Mouse (Mus musculus): ENCODE data around the gene Medag. TPM values are rescaled to one million over a fixed set of nuclear protein-coding genes. Genes with fewer than 3 reads are reported as not detected.

The Medag gene
- total RNA-seq, 2 experiments from 2014 or later = 2.1 to 2.6 TPM

- no peak for DNase-seq (ENCODE audit: extremely low spot score in 1 of 2, low spot score in 1 of 2)
Observed at GRCm38 (mm10) chr5:149427277-149428060, 15.9 kb downstream of the Medag start.

DNA sequence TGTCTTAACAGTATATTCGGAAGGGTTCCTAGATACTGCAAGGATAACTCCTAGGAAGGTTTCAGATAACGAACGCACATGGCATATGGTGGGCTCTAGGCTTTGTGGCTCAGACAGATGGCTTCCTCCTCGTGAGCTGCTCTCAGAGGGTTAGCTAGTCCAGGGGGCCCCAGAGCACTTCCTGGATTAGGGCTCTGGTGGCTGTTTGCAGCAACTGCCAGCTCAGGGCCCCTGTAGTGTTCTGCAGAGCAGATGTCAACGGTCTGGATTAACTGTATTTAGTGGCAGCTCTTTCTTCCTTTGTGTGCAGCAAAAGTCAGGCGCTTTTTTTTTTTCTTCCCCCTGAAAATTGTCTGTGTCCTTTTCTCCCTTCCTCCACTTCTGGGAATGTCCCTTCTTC, 16.8 kb downstream of the Medag start:
- DNase-seq (ENCODE audit: extremely low spot score in 1 of 2, low spot score in 1 of 2) = no peak

- peak in 1 of 2 experiments; percentile 40 for DNase-seq (ENCODE audit: extremely low spot score in 1 of 2, low spot score in 1 of 2)
Observed at GRCm38 (mm10) chr5:149428810-149429255, 17.3 kb downstream of the Medag start.

- DNase-seq (ENCODE audit: extremely low spot score in 1 of 2, low spot score in 1 of 2) = no peak
Observed at GRCm38 (mm10) chr5:149429541-149429940, 18.0 kb downstream of the Medag start.

- DNase-seq (ENCODE audit: extremely low spot score in 1 of 2, low spot score in 1 of 2) = no peak
Observed at GRCm38 (mm10) chr5:149430943-149431342, 19.4 kb downstream of the Medag start.

DNA sequence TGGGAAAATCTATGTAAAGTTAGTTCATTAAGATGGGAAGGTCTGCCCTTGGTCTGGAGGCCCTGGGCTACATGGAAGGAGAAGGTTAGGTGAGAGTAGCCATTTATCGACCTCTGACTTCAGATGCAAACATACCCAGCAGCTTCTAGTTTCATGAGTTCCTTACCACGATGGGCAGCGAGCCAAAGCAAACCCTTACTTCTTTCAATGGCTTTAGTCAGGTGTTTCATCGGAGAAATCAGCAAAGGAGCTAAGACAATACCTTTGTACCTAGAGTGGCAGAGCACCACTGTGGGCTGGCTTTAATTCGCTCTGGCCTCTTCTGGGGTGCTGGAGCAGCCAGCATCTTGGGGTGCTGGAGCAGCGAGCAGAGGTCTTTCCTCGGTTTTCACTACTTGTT, 22.1 kb downstream of the Medag start:
- DNase-seq (ENCODE audit: extremely low spot score in 1 of 2, low spot score in 1 of 2) = no peak

GRCm38 (mm10) chr5:149434141-149434690, 22.7 kb downstream of the Medag start:
- no peak for DNase-seq (ENCODE audit: extremely low spot score in 1 of 2, low spot score in 1 of 2)

- DNase-seq (ENCODE audit: extremely low spot score in 1 of 2, low spot score in 1 of 2) = no peak
Observed at GRCm38 (mm10) chr5:149436541-149436940, 25.0 kb downstream of the Medag start.

GRCm38 (mm10) chr5:149437150-149437549, 25.6 kb downstream of the Medag start:
- no peak for DNase-seq (ENCODE audit: extremely low spot score in 1 of 2, low spot score in 1 of 2)

DNA sequence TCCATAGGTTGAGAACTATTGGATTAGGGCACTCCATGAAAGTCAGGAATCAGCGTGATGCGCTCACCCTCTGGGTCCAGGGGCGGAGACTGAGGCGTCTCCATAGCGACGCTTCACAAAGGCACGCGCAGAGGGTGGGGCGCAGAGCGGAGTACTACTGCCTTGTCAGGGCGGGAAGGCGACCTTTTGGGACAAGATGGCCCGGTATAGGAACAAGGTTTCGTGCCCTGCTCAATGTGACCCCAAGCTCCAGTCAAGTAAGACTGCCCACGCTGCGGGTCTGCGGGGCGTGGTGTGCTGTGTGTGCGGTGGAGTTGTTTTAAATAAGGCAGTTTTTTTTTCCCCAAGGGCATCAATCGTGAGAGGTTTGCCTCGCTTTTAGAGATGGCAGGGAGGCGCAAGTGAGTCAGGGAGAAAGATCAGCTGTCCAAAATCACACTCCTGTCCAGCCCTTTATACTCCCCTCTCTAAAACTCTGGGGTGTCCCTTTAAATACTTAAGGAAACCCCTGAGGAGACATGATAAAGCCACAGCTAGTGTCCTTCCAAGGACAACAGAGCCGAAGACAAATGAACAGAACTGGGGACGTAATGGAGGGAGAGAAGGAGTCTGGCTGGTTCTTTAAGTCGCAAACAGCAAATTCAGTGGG, 28.1 kb downstream of the Medag start, which contains the start of gene Tex26:
Gene Tex26 (plus strand): TSS at position 130 of the 649 bp plus-strand sequence.
- DNase-seq (ENCODE audit: extremely low spot score in 1 of 2, low spot score in 1 of 2) = peak; percentile 27 to 29

- DNase-seq (ENCODE audit: extremely low spot score in 1 of 2, low spot score in 1 of 2) = peak; percentile 66 to 67
Observed at GRCm38 (mm10) chr5:149440180-149440573, 28.6 kb downstream of the Medag start.

- DNase-seq (ENCODE audit: extremely low spot score in 1 of 2, low spot score in 1 of 2) = no peak
Observed at GRCm38 (mm10) chr5:149441646-149442276, 30.2 kb downstream of the Medag start.

- DNase-seq (ENCODE audit: extremely low spot score in 1 of 2, low spot score in 1 of 2) = no peak
Observed at GRCm38 (mm10) chr5:149442277-149442660, 30.7 kb downstream of the Medag start.

- no peak for DNase-seq (ENCODE audit: extremely low spot score in 1 of 2, low spot score in 1 of 2)
Observed at GRCm38 (mm10) chr5:149444451-149444850, 32.9 kb downstream of the Medag start.

GRCm38 (mm10) chr5:149446495-149446894, 34.9 kb downstream of the Medag start:
- no peak for DNase-seq (ENCODE audit: extremely low spot score in 1 of 2, low spot score in 1 of 2)

- no peak for DNase-seq (ENCODE audit: extremely low spot score in 1 of 2, low spot score in 1 of 2)
Observed at GRCm38 (mm10) chr5:149447733-149448132, 36.2 kb downstream of the Medag start.

DNA sequence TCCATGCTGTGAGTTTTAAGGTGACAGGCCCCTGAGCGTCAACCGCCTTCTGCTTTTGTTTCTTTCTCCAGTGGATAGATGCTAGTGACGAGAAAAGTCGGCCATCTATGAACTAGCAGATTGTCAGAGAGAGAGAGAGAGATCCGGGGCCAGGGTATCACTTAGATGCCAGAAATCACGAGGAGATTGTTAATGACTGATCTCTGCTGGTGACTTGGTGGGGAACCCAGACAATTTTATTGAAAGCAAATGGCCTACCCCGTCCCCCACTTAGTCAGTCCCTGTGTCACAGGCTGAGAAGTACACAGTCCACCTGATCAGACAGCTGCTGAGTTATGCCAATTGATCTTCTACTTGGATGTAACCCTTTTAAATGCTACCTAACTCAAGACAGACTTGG, 37.9 kb downstream of the Medag start:
- DNase-seq (ENCODE audit: extremely low spot score in 1 of 2, low spot score in 1 of 2) = no peak

- DNase-seq (ENCODE audit: extremely low spot score in 1 of 2, low spot score in 1 of 2) = no peak
Observed at GRCm38 (mm10) chr5:149451209-149451681, 39.7 kb downstream of the Medag start.

GRCm38 (mm10) chr5:149454281-149454680, 42.7 kb downstream of the Medag start:
- peak; percentile 74 to 79 for DNase-seq (ENCODE audit: extremely low spot score in 1 of 2, low spot score in 1 of 2)

GRCm38 (mm10) chr5:149456544-149456943, 45.0 kb downstream of the Medag start:
- DNase-seq (ENCODE audit: extremely low spot score in 1 of 2, low spot score in 1 of 2) = no peak

DNA sequence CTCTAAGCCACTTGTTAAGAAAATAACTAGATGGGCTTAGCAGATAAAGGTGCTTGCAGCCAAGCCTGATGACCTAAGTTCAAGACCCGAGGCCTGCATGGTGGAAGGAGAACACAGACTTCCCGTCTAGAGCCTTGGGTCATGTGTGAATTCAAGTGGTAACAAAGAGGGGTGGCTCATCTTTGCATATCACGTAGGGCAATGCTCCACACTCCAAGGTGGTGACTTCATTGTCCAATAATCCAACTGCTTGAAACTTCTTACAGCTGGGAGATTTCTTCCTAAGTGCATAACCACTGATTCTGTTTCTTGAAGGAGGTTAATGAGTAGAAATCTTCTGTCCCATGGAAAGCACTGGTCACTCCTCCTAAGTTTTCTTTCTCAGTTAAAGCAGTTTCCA, 50.5 kb downstream of the Medag start:
- no peak for DNase-seq (ENCODE audit: extremely low spot score in 1 of 2, low spot score in 1 of 2)

Data from layer of hippocampus, postnatal 25 days (tissue).